Mouse (Mus musculus): ENCODE measurements around the gene Cyp2d10.

Cyp2d10 gene

GRCm38 (mm10) chr15:82362234-82362633 is 44.8 kb downstream of the Cyp2d10 start:
- in situ Hi-C loops (cut with MboI, MseI) = loop anchor here in 1 of 2 experiments (10.0 kb wide), 1 partner anchor 783 kb away; the partner anchor contains the start of gene Poldip3

- in situ Hi-C loops (cut with MboI, MseI) = loop anchor here in 1 of 2 experiments (10.0 kb wide), 1 partner anchor 783 kb away; the partner anchor contains the start of gene Poldip3
These were observed 45.5 kb downstream of the Cyp2d10 start for GRCm38 (mm10) chr15:82361459-82362018.

GRCm38 (mm10) chr15:82358431-82359260 is 48.3 kb downstream of the Cyp2d10 start:
- in situ Hi-C loops (cut with MboI, MseI) = no loop called here

- in situ Hi-C loops (cut with MboI, MseI) = no loop called here
These were observed 52.7 kb downstream of the Cyp2d10 start, which contains the start of gene Ndufa6 for GRCm38 (mm10) chr15:82354126-82354945. Gene Ndufa6, minus strand, starts transcription at chr15:82354322.

- in situ Hi-C loops (cut with MboI, MseI) = no loop called here
These were observed 53.3 kb downstream of the Cyp2d10 start for GRCm38 (mm10) chr15:82353745-82354113.

GRCm38 (mm10) chr15:82353078-82353744 is 53.8 kb downstream of the Cyp2d10 start:
- in situ Hi-C loops (cut with MboI, MseI) = no loop called here

Measured in T-helper 17 cell (primary cell).